In genomic region chr13:97651761-97652160, GRCm38 (mm10) we compare ENCODE assay signal across 18 mouse cellular contexts.
DNase-seq lines count a peak whose midpoint lies in the region; ATAC-seq and TF ChIP-seq lines count a peak whose summit lies in the region.
"Had no signal": no experiment of that assay in that cellular context is flagged by ENCODE, and none has a peak within 500 bp of the region (broad histone marks: within the 10 kb centered on the region; RNA-seq: fewer than 3 reads in every experiment).

No protein-coding gene starts in this region.

- H3K4me3 ChIP-seq in limb, embryonic 13.5 days, result no peak overlapping the region
- no peak overlapping the region for H3K4me3 ChIP-seq in limb, embryonic 10.5 days
- no peak overlapping the region for H3K4me3 ChIP-seq in intestine, postnatal 0 days (ENCODE audit: low read depth, low read length)
- no peak overlapping the region for H3K4me3 ChIP-seq in heart, embryonic 10.5 days
- H3K4me3 ChIP-seq: hindbrain, embryonic 13.5 days; liver, embryonic 15.5 days; neural tube, embryonic 12.5 days had no signal

- H3K4me1 ChIP-seq in limb, embryonic 13.5 days, result peaks cover 17% of the 10 kb centered on the region
- peaks cover 10% of the 10 kb centered on the region; the same call in 1 of the 2 replicates for H3K4me1 ChIP-seq in limb, embryonic 10.5 days
- H3K4me1 ChIP-seq in intestine, postnatal 0 days (replicated peaks; ENCODE audit: control insufficient read depth, insufficient read depth, low read length), result no peaks in the 10 kb centered on the region
- H3K4me1 ChIP-seq in heart, embryonic 10.5 days, result 0 out of 2 replicates have a peak, but pooled peaks cover under 1% of the 10 kb centered on the region
- H3K4me1 ChIP-seq: hindbrain, embryonic 13.5 days; liver, embryonic 15.5 days; neural tube, embryonic 12.5 days had no signal

- DNase-seq in limb, embryonic 10.5 days (ENCODE audit: low spot score), result no peak
- DNase-seq in testis, postnatal 10 days (ENCODE audit: low spot score), result peak; percentile 19
- DNase-seq in testis, postnatal 14 days (ENCODE audit: low spot score), result no peak
- no peak for DNase-seq in heart, embryonic 10.5 days (ENCODE audit: low spot score)
- DNase-seq in left cerebral cortex, postnatal 10 days (ENCODE audit: extremely low spot score in 1 of 2, low spot score in 2 of 2), result no peak
- DNase-seq: cerebellum, adult 9-10 months; gastrocnemius, postnatal 25 days; heart, postnatal 14 days; kidney, adult 18-20 months; kidney, postnatal 14 days; right cerebral cortex, postnatal 14 days; thymus, adult 18-20 months had no signal

- H3K27ac ChIP-seq in limb, embryonic 13.5 days, result peak overlapping the region; percentile 22; the same call in 1 of the 2 replicates
- H3K27ac ChIP-seq in limb, embryonic 10.5 days, result no peak overlapping the region
- no peak overlapping the region for H3K27ac ChIP-seq in intestine, postnatal 0 days (ENCODE audit: low read depth, low read length)
- no peak overlapping the region for H3K27ac ChIP-seq in heart, embryonic 10.5 days
- H3K27ac ChIP-seq: hindbrain, embryonic 13.5 days; liver, embryonic 15.5 days; neural tube, embryonic 12.5 days had no signal

- no peaks in the 10 kb centered on the region for H3K9me3 ChIP-seq in limb, embryonic 13.5 days
- no peaks in the 10 kb centered on the region for H3K9me3 ChIP-seq in limb, embryonic 10.5 days (replicated peaks)
- H3K9me3 ChIP-seq in intestine, postnatal 0 days (ENCODE audit: control insufficient read depth), result no peaks in the 10 kb centered on the region
- H3K9me3 ChIP-seq in heart, embryonic 10.5 days, result no peaks in the 10 kb centered on the region
- H3K9me3 ChIP-seq: hindbrain, embryonic 13.5 days; liver, embryonic 15.5 days had no signal

- 44% methylated on average over 9 of the region's 9 CpGs for WGBS in limb, embryonic 13.5 days
- WGBS in limb, embryonic 10.5 days, result 86% methylated on average over 9 of the region's 9 CpGs
- WGBS in intestine, postnatal 0 days, result 29% methylated on average over 9 of the region's 9 CpGs
- WGBS in heart, embryonic 10.5 days, result 74% methylated on average over 9 of the region's 9 CpGs

- no peaks in the 10 kb centered on the region for H3K36me3 ChIP-seq in limb, embryonic 13.5 days
- H3K36me3 ChIP-seq in limb, embryonic 10.5 days, result no peaks in the 10 kb centered on the region
- no peaks in the 10 kb centered on the region for H3K36me3 ChIP-seq in intestine, postnatal 0 days (ENCODE audit: control insufficient read depth, insufficient read depth)
- no peaks in the 10 kb centered on the region for H3K36me3 ChIP-seq in heart, embryonic 10.5 days
- H3K36me3 ChIP-seq: hindbrain, embryonic 13.5 days; liver, embryonic 15.5 days; neural tube, embryonic 12.5 days had no signal

- no peak for ATAC-seq in limb, embryonic 13.5 days (ENCODE audit: low FRiP score, low read depth)
- ATAC-seq in intestine, postnatal 0 days, result peak; percentile 60

- no peak for TF ChIP-seq CTCF in intestine, postnatal 0 days (IDR thresholded peaks at IDR 0.05; ENCODE audit: low read depth)

- H3K4me2 ChIP-seq in limb, embryonic 13.5 days (replicated peaks), result no peak overlapping the region
- no peak overlapping the region for H3K4me2 ChIP-seq in intestine, postnatal 0 days (replicated peaks; ENCODE audit: low read depth)
- H3K4me2 ChIP-seq: heart, embryonic 11.5 days; hindbrain, embryonic 13.5 days; liver, embryonic 15.5 days; neural tube, embryonic 12.5 days had no signal

- no peak overlapping the region for H3K9ac ChIP-seq in limb, embryonic 13.5 days
- H3K9ac ChIP-seq in intestine, postnatal 0 days (ENCODE audit: low read depth, low read length), result no peak overlapping the region
- H3K9ac ChIP-seq: hindbrain, embryonic 13.5 days; liver, embryonic 15.5 days; neural tube, embryonic 12.5 days had no signal

- intact Hi-C loops in left cerebral cortex, postnatal 10 days (cut with DNase I), result no loop called here

- no peaks in the 10 kb centered on the region for H3K27me3 ChIP-seq in limb, embryonic 13.5 days
- no peaks in the 10 kb centered on the region for H3K27me3 ChIP-seq in limb, embryonic 10.5 days (ENCODE audit: low read depth, poor library complexity, severe bottlenecking)
- no peaks in the 10 kb centered on the region for H3K27me3 ChIP-seq in intestine, postnatal 0 days (replicated peaks; ENCODE audit: control insufficient read depth, insufficient read depth, low read length)
- H3K27me3 ChIP-seq in heart, embryonic 10.5 days (ENCODE audit: insufficient read depth, poor library complexity, severe bottlenecking), result no peaks in the 10 kb centered on the region
- H3K27me3 ChIP-seq: hindbrain, embryonic 13.5 days; liver, embryonic 15.5 days; neural tube, embryonic 12.5 days had no signal
